Mouse (Mus musculus) heart, adult 11 months (tissue): ENCODE measurements around the gene Mphosph9.

Source experiments
- DNase-seq: peaks from one replicate; pipeline ENCODE4 v3.0.0; 2022

Mphosph9 gene

DNA sequence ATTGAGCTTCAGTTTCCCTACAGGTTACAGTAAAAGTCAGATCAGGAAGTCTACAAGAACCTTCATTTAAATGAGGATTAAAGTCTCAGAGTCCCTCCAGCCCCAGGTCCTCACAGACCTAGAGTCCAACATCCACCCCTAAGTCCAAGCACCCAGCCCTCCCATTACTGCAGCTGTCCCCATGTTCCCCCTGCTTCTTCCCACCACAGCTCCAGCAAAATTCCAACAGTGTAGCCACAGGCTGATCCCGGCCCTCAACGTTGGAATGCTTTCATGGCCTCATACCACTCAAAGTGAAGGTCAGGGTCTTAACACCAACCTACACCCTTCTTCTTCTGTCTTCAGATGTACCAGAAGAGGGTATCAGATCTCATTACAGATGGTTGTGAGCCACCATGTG is 116.1 kb downstream of the Mphosph9 start:
- DNase-seq: no peak

DNA sequence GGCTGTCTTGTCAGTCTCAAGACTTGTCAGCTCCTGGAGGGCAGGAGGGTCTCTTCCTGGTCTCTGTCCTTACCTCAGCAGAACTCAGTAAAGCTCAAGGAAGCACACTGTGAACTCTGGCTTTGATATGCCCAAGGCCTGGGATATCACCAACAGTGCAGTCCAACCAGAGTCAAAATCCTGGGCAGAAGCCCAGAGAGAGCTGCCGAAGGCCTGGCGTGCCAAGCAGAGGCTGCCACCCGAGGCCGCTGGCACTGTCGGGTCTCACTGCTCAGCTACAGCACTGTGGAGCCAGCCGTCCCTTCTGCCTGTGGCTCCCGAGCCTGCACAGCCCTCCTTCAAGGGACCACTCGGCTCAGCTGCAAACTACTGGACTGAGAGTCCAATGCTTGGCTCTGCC is 116.5 kb downstream of the Mphosph9 start:
- DNase-seq: peak; percentile 98

DNA sequence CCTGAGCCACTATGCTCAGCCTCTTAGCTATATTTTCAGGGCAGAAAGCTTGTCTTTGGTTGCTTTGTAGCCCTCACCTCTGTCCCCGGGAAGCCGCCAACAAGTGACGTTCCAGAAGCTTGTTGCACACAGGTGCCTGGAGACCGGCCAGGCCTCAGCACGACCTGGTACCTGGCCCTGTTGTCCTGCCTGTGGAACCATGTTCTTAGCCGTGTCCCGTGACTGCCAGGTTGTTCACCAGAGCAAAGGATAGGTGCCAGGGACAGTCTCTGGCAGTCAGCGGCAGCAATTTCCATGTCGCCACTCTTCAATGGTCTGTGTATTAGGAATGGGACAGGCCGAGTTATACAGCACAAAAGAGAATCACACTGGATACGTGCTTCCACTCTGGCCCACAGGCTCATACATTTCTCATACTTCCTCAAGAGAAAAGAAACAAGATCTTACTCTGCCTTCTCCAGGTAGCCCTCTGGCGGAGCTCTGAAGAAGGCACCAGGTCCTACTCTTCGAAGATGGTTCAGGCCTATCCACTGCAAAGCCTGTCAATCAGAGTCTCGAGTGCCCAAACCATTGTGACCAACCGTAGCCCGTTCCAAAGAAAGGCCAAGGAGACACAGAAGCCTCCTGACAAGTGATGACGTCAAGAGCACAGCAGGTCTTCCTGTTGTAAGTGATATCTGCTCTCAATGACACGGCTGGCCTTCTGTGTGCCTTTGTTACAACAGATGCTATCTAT is 117.3 kb downstream of the Mphosph9 start:
- peak; percentile 96 for DNase-seq

DNA sequence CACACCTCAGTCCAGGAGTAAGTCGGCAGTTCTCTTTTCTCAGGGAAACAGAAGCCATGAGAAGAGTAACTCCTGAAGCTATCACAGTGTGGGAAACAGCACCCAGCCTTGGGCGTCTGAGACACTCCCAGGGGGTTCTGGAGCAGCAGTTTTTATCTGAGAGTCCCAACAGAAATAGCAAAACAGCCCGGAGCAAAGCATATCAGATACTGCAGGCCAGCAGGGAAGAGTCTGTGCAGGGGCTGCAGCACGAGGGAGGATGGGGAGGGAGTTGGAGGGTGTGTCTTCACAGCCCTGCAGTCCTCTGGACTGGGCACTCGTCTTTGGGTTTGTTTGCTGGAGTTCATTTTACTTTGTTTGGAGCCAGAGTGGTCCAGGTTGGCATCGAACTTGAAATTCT is 117.9 kb downstream of the Mphosph9 start:
- DNase-seq: no peak

DNA sequence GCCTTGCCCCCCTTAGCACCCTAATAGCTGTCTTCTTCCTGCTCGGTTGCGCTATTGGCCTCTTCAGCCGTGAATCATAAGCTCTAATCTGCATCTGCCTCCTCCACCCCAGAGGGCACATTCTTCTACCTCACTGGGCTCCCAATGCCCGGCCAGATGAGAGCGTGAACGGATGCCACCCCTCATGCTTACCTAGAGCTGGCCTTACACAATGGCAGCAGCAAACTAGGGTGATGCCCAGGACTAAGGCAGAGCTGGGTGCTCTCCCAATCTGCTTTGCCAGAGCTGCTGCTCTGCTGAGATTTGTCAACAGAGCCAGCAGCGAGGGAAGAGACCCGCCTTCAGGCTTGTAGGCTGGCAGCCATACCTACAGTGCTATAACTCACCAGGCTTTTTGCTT is 119.7 kb downstream of the Mphosph9 start:
- DNase-seq: peak; percentile 96

DNA sequence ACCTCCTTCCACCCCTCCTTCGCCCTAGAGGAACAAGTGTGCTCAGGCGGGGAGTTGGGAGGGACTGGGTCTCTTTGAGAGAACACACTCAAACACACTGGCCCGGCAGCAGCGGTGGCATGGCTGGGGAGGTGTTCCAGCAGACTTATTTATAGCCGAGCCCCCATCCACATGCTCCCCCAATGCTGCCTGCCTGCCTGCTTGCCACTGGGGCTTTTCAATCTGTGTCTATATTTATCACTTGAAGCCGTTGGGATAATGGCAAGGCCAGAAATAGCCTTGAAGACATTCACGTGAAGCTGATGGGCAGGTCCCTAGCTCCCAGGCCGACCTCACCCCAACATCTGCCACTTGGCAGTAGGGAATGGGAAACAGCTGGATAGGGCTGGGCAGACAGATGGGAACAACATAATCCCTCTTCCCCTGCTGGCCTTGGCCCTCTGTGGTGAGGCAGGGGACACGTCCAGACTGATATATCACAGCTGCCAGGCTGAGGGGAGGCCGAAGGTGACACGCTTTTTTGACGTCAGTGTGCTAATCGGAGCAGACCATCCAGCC is 121.2 kb downstream of the Mphosph9 start:
- peak; percentile 99 for DNase-seq

DNA sequence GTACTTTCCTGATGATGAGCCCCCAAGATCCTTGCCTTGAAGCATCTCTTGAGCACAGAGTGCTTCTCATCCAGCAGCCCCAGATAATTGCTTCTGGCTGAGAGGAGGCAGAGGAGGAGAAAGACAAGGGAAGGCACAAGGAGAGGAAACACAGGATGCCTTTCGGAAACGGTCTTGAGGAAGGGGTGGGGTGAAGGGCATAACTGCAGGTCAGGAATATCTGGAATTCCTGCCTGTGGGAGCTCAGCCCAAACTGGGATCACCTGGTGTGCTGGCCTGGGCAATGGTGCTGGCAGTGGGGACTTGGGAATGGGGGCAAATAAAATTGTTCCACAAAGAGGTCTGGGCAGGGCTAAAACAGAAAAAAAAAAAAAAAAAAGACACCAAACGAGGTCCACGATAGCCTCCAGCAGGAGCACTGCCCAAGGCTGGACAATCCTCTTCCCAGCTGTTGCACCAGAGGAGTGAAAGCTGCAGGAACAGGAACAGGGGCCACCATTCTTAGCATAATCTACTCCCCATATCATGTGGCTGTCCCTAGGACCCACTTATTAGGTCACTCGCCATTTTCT is 121.9 kb downstream of the Mphosph9 start:
- DNase-seq: peak; percentile 95

DNA sequence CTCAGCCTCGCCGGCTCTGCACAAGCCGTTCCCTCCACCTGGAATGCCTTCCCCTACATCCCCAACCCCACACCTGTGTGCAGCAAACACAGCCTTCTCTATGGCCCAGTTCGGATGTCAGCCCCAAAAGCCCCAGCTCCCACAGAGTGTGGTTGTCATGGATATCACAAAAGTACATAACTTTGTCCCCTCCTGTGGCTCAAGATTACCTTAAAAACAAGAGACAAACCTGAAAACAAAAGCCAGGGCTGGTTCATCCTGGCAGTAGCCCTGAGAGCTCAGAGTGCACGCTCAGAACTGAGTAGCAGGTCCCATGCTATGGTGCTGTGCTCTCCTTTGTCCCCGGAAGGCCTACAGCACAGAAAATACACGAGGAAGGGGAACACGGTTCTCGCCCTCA is 122.6 kb downstream of the Mphosph9 start:
- no peak for DNase-seq

DNA sequence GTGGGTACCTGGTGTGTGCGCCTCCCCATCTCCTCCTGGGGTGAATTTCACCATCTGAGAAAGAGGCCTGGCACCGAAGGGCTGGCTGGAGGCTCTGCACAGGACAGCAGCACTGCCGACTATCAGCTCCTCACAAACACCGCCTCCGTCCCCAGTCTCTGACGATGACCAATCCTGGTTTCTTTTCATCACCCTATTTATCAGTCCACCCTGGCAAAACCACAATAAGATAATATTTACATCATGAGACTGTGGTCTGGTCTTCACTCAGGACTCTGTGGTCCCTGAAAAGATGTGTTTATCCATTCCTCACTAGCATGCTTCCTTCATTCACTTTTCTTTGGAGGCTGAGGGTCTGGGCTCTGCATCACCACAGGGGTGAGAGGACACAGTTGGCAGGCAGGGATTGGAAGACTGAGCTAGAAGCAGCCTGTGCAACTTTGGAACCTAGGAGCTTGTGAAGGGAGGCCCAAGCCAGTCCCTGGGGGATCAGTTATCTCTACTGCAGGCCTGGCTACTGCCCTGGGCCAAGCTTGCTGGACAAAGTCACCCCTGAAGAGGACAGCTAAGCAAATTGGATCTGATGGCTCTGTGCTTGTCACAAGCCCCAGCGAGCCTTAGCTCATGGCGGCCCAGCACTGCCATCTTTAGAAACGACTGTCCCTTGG is 123.5 kb downstream of the Mphosph9 start:
- peak; percentile 98 for DNase-seq

DNA sequence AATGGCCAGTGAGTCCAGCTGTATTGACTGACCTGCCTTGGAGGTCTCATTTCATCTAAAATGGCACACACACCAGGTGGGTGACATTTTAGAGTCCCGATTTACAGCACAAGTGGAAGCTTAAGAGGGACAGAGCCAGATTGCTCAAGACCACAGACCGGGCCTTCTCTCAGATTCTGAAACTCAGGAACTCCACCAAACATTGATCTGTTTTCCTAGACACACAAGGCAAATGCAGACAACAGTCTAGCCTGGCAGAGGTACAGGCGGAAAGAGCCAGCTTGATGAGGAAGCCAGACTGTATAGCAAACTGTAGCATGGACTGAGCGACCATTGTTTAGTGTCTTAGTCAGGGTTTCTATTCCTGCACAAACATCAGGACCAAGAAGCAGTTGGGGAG is 124.5 kb downstream of the Mphosph9 start:
- DNase-seq: no peak

DNA sequence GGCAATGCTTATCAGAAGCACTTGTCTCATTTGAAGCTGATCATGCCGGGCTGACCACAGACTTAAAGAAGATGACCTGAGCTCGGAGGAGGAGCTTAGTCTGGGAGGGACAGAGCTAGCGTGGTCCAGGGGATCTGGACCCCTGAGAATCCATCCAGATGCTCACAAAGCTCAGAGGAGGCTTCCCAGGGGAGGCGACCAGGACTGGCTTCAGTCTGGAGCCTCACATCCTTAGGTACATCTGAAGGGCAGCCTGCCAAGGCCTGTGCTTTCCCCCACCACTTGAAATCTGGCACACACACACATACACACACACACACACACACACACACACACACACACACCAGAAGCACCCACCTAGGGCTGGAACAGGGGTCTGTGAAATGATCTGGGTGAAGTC is 125.7 kb downstream of the Mphosph9 start:
- DNase-seq: peak; percentile 94

DNA sequence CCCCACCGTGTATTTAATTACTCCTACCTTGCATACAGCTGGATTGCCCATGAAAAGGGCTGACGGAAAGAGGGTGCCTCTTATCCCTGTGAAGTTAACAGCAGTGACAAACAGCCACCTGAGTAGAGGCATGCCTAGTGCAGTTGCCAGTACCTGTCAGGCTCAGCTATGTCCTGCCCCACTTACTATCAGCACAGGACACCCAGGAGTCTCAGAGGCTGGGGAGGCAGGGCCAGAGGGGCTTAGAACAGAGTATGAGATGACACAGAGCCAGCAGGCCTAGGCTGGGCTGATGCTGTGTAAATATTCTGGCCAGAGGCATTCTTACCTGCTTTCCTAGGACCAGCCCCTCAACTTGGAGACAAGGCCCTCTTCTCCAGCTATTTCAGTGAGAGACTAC is 126.2 kb downstream of the Mphosph9 start:
- DNase-seq: no peak
